Mouse (Mus musculus): ENCODE data around the gene Polr2h.

Polr2h gene

DNA sequence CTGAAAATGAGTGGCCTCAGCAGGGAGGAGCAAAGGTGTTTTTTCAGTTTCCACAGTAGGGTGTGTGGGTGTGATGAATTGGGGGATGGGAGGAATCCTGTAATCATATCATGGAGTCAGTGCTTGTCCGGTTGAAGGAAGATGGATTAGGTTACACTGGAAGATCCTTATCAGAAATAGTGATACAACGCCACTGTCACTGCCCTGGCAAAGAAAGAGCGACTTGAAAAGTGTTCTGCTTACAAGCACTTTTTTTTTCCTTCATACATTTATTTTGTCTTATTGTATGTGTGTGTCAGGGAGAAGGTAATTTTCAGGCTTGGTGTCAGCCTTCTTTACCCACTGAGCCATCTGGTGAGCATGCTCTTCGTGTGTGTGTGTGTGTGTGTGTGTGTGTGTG, 5.3 kb downstream of the Polr2h start:
- DNase-seq (ENCODE audit: low read depth, low spot score): no peak

DNA sequence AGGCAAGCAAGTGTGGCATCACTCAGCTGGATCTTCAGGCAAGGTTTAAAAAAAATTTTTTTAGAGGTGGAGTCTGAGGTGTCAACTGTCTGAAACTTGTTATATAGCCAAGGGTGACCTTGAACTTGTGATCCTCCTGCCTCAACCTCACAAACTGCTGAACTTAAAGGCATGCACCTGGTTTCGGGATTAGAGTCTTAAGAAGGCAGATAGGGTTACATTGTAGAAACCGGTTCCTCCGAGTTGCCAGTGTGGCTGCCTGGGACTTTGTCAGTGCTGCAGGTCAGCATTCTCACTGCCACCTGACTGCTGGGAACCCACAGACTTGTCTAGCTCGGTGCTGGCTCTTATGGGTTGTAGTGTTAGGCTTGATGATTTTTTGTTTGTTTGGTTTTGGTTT, 5.8 kb downstream of the Polr2h start:
- DNase-seq (ENCODE audit: low read depth, low spot score): no peak

GRCm38 (mm10) chr16:20724338-20724748, 6.9 kb downstream of the Polr2h start:
- no peak for DNase-seq (ENCODE audit: low read depth, low spot score)

DNA sequence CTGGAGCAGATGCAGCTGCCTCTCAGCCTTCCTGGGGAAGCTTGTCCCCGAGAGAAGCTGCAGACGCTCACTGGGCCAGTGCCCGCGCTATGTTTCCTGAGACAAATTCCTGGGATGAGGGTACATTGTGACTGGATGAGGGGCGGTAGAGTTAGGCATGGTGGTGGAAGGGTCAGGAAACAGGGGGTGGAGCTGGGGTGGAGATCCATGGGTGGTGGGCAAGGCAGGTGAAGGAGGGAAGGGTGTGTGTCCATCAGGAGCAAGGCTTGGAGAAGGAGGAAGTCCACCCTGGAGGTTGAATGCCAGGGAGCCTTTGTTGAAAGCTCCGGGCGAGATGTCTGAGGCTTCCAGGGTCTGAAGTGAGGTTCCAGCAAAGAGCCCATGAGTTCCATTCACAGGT, 7.9 kb downstream of the Polr2h start:
- DNase-seq (ENCODE audit: low read depth, low spot score): no peak

GRCm38 (mm10) chr16:20725750-20726149, 8.3 kb downstream of the Polr2h start:
- DNase-seq (ENCODE audit: low read depth, low spot score): no peak

GRCm38 (mm10) chr16:20726384-20726783, 8.9 kb downstream of the Polr2h start:
- no peak for DNase-seq (ENCODE audit: low read depth, low spot score)

GRCm38 (mm10) chr16:20730293-20730711, 12.8 kb downstream of the Polr2h start:
- DNase-seq (ENCODE audit: low read depth, low spot score): no peak

DNA sequence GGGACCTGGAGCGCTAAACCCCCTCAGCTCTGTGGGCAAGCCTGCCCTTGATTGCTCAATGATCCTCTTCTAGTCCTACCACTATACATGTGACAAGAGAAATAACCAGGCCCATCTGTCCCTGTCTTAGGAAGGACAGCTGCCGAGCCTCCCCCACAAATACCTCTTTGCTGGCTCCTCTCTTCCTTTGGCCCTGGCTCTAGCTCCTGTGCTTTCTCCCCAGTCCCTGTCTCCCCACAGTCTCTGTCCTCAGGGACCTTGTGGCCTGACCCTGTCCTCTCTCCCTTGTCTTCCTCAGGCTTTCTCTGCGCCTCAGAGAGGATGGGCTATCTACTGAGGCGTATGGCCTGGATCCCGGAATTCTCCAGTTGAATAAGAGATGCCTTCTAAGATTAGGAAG, 14.2 kb downstream of the Polr2h start:
- no peak for DNase-seq (ENCODE audit: low read depth, low spot score)

DNA sequence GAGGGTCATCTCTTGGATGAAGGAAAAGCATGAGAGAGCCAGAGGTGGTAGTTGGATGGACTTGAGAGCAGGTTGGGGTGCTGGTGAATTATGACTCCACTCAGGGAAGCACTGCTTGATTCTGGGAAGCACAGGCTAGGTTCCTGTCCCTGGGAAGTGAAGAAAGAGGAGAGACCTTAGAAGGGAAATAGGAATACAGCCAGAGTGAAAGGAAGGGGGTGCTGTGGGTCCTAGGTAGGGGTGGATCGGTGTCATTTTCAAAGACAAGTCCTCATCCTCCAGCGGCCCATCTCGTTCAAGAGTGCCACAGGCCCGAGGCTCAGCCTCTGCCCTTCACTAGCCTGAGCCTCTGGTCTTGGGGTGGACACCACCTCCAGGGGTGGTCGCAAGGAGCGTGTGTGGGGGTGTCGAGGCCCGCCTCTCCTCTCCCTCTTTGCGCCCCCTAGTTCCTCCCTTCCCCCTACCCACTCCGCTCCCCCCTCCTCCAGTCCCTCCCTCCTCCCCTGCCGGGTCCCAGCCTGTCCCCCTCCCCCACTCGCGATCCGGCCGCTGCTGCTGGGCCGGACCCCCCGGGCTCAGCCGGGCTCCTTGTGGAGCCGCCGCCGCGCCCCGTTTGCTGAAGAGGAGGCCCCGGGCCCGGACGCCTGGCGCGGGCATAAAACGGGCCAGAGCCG, 14.9 kb downstream of the Polr2h start:
- DNase-seq (ENCODE audit: low read depth, low spot score): no peak

- DNase-seq (ENCODE audit: low read depth, low spot score): no peak
Observed at GRCm38 (mm10) chr16:20732925-20733730, 15.7 kb downstream of the Polr2h start, which contains the start of gene Chrd. Gene Chrd, plus strand, starts transcription at chr16:20733127.

- no peak for DNase-seq (ENCODE audit: low read depth, low spot score)
Observed at GRCm38 (mm10) chr16:20733731-20734730, 16.6 kb downstream of the Polr2h start, which contains the start of gene Thpo. Gene Thpo, minus strand, starts transcription at chr16:20734511.

- DNase-seq (ENCODE audit: low read depth, low spot score): no peak
Observed at GRCm38 (mm10) chr16:20735651-20736050, 18.2 kb downstream of the Polr2h start.

- no peak for DNase-seq (ENCODE audit: low read depth, low spot score)
Observed at GRCm38 (mm10) chr16:20736168-20736567, 18.7 kb downstream of the Polr2h start.

DNA sequence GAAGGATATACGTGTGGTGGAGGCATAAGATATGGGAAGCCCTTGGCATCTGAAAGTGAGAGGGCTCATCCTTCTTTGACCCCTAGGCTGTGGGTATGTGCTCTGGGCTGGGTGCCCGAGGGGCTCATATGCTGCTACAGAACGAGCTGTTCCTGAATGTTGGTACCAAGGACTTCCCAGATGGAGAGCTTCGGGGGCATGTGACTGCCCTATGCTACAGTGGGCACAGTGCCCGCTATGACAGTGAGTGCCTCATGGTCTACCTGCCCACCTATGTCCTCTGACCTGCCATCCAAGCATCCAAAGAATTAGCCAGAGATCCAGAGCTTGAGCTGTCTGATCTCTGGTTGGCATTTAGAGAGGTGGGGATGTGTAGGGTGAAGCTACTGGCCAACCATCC, 19.4 kb downstream of the Polr2h start:
- no peak for DNase-seq (ENCODE audit: low read depth, low spot score)

DNA sequence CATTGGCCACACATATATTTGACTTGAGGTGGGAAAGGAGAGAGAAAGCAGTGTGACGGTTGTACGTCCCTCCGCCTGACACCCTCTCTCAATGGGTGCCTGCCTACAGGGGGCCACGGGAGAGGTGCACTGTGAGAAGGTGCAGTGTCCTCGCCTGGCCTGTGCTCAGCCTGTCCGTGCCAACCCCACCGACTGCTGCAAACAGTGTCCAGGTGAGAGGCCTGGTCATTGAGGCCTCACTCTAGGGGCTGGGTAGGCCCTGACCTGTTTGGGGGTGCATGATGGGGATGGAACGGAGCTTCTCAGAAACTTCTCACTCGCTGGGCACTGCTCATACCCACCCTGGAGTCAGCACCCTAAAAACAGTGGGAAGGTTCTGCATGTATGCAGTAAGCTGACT, 22.4 kb downstream of the Polr2h start:
- DNase-seq (ENCODE audit: low read depth, low spot score): no peak

- no peak for DNase-seq (ENCODE audit: low read depth, low spot score)
Observed at GRCm38 (mm10) chr16:20746641-20747040, 29.2 kb downstream of the Polr2h start.

DNA sequence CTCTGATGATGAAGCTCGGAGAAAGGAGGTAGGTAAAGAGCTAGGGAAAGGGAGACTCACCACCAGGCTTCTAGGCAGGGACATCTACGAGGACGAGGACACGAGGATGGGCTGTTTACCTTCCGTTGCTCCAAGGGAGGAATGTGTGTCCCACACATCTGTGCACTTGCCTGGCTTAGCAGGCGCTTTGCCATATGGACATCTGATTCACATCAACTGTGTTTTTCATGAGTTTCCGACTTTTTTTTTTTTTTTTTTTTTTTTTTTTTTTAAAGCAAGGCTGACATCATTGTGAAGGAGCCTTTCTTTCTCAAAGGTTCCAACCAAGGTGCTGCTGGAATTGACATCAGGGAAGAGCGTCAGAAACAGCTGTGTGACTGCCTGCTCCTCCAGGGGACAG, 33.1 kb downstream of the Polr2h start:
- no peak for DNase-seq (ENCODE audit: low read depth, low spot score)

GRCm38 (mm10) chr16:20756052-20756451, 38.6 kb downstream of the Polr2h start:
- no peak for DNase-seq (ENCODE audit: low read depth, low spot score)

DNA sequence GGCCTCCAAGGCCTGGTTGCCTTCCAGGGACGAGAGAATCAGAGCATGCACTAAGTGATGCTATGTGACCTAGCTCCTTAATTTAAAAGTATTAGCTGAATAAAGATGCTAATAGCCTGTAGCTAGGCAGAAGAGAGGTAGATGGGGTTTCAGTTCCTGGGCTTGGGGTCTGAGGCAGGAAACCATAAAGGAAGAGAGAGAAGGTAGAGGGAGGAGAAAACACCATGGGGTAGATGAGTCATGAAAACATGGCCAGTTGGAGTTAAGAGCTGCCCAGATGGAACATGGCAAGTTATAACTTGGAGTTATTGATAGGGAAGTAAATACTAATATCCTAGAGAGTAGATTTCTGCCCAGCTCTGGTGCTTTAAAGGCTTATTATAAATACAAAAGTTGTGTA, 39.9 kb downstream of the Polr2h start:
- DNase-seq (ENCODE audit: low read depth, low spot score): no peak

GRCm38 (mm10) chr16:20761681-20762080, 44.2 kb downstream of the Polr2h start:
- no peak for DNase-seq (ENCODE audit: low read depth, low spot score)

GRCm38 (mm10) chr16:20765244-20765643, 47.8 kb downstream of the Polr2h start:
- peak; percentile 77 for DNase-seq (ENCODE audit: low read depth, low spot score)
